Mouse (Mus musculus): ENCODE data around the gene Myh9.

- TF ChIP-seq ZNF384 (IDR thresholded peaks at IDR 0.05; ENCODE audit: low read depth, low read length) (no peak), CHD2 (IDR thresholded peaks at IDR 0.05; ENCODE audit: low read depth, low read length) (no peak), MAFK (IDR thresholded peaks at IDR 0.05; ENCODE audit: insufficient read depth, low read depth, low read length) (no peak), ZC3H11A (IDR thresholded peaks at IDR 0.05; ENCODE audit: borderline replicate concordance, low read depth, low read length) (no peak), HCFC1 (IDR thresholded peaks at IDR 0.05; ENCODE audit: borderline replicate concordance, insufficient read depth, low read length) (no peak)
These were observed 13.3 kb upstream of the Myh9 start for GRCm38 (mm10) chr15:77855301-77855700.

Data from ES-E14 (cell line).